Mouse (Mus musculus): Measurements from ENCODE around the gene Smad6. TPM values are rescaled to one million over a fixed set of nuclear protein-coding genes. Genes with fewer than 3 reads are reported as not detected.

Gene Smad6
- total RNA-seq, 1 experiment = 8.7 TPM

GRCm38 (mm10) chr9:63982937-63983632 lies 38.8 kb downstream of the Smad6 start:
- Histone ChIP-seq H3K9ac (ENCODE audit: insufficient read depth, low read depth, low read length, poor library complexity, severe bottlenecking) (no peak overlapping the region), H3K4me3 (ENCODE audit: insufficient read depth in 1 of 2, low read depth in 1 of 2, low read length in 2 of 2, poor library complexity in 1 of 2, severe bottlenecking in 1 of 2) (no peak overlapping the region), H3K27ac (ENCODE audit: insufficient read depth, low read depth, low read length, poor library complexity, severe bottlenecking) (no peak overlapping the region), H3K4me1 (ENCODE audit: control insufficient read depth in 2 of 2, insufficient read depth in 2 of 2, low read length in 2 of 2, poor library complexity in 1 of 2) (peaks cover 12 to 21% of the 10 kb centered on the region in 2 experiments; a peak in 3 of 4 replicates), H3K36me3 (ENCODE audit: control insufficient read depth, insufficient read depth, low read length, poor library complexity, severe bottlenecking) (no peaks in the 10 kb centered on the region), H3K9me3 (ENCODE audit: control insufficient read depth, insufficient read depth, low read depth, low read length) (no peaks in the 10 kb centered on the region)
- DNase-seq (ENCODE audit: low read depth, low spot score) = peak; percentile 51
- peak; percentile 39; the same call in 1 of the 2 replicates for TF ChIP-seq ZC3H11A (IDR thresholded peaks at IDR 0.05; ENCODE audit: borderline replicate concordance, low read depth, low read length)
- no peak for TF ChIP-seq MAFK (IDR thresholded peaks at IDR 0.05; ENCODE audit: insufficient read depth, low read depth, low read length)
- in situ Hi-C loops (cut with MboI; ENCODE audit: low sequenced_read_pairs in 2 of 2, unreplicated experiment in 2 of 2) = no loop called here

- Histone ChIP-seq H3K9ac (ENCODE audit: insufficient read depth, low read depth, low read length, poor library complexity, severe bottlenecking) (no peak overlapping the region), H3K4me3 (ENCODE audit: insufficient read depth in 1 of 2, low read depth in 1 of 2, low read length in 2 of 2, poor library complexity in 1 of 2, severe bottlenecking in 1 of 2) (no peak overlapping the region), H3K4me1 (ENCODE audit: control insufficient read depth in 2 of 2, insufficient read depth in 2 of 2, low read length in 2 of 2, poor library complexity in 1 of 2) (peaks cover 14 to 29% of the 10 kb centered on the region in 2 experiments; a peak in 3 of 4 replicates), H3K27ac (ENCODE audit: insufficient read depth, low read depth, low read length, poor library complexity, severe bottlenecking) (no peak overlapping the region), H3K9me3 (ENCODE audit: control insufficient read depth, insufficient read depth, low read depth, low read length) (no peaks in the 10 kb centered on the region), H3K36me3 (ENCODE audit: control insufficient read depth, insufficient read depth, low read length, poor library complexity, severe bottlenecking) (no peaks in the 10 kb centered on the region)
- no peak for DNase-seq (ENCODE audit: low read depth, low spot score)
- in situ Hi-C loops (cut with MboI; ENCODE audit: low sequenced_read_pairs in 2 of 2, unreplicated experiment in 2 of 2) = no loop called here
- TF ChIP-seq CHD2 (IDR thresholded peaks at IDR 0.05; ENCODE audit: low read depth, low read length) (no peak), HCFC1 (IDR thresholded peaks at IDR 0.05; ENCODE audit: borderline replicate concordance, insufficient read depth, low read length) (no peak), ZC3H11A (IDR thresholded peaks at IDR 0.05; ENCODE audit: borderline replicate concordance, low read depth, low read length) (no peak), ZNF384 (IDR thresholded peaks at IDR 0.05; ENCODE audit: low read depth, low read length) (no peak), MAFK (IDR thresholded peaks at IDR 0.05; ENCODE audit: insufficient read depth, low read depth, low read length) (no peak)
Observed at GRCm38 (mm10) chr9:63981912-63982311, 39.9 kb downstream of the Smad6 start.

- DNase-seq (ENCODE audit: low read depth, low spot score) = no peak
- Histone ChIP-seq H3K9ac (ENCODE audit: insufficient read depth, low read depth, low read length, poor library complexity, severe bottlenecking) (no peak overlapping the region), H3K27ac (ENCODE audit: insufficient read depth, low read depth, low read length, poor library complexity, severe bottlenecking) (no peak overlapping the region), H3K9me3 (ENCODE audit: control insufficient read depth, insufficient read depth, low read depth, low read length) (no peaks in the 10 kb centered on the region), H3K4me1 (ENCODE audit: control insufficient read depth in 2 of 2, insufficient read depth in 2 of 2, low read length in 2 of 2, poor library complexity in 1 of 2) (peaks cover 14 to 29% of the 10 kb centered on the region in 2 experiments; a peak in 3 of 4 replicates), H3K36me3 (ENCODE audit: control insufficient read depth, insufficient read depth, low read length, poor library complexity, severe bottlenecking) (no peaks in the 10 kb centered on the region), H3K4me3 (ENCODE audit: insufficient read depth in 1 of 2, low read depth in 1 of 2, low read length in 2 of 2, poor library complexity in 1 of 2, severe bottlenecking in 1 of 2) (no peak overlapping the region)
- in situ Hi-C loops (cut with MboI; ENCODE audit: low sequenced_read_pairs in 2 of 2, unreplicated experiment in 2 of 2) = no loop called here
- TF ChIP-seq ZC3H11A (IDR thresholded peaks at IDR 0.05; ENCODE audit: borderline replicate concordance, low read depth, low read length) = no peak
- no peak for TF ChIP-seq CHD2 (IDR thresholded peaks at IDR 0.05; ENCODE audit: low read depth, low read length)
- no peak for TF ChIP-seq MAFK (IDR thresholded peaks at IDR 0.05; ENCODE audit: insufficient read depth, low read depth, low read length)
- no peak for TF ChIP-seq ZNF384 (IDR thresholded peaks at IDR 0.05; ENCODE audit: low read depth, low read length)
- no peak for TF ChIP-seq HCFC1 (IDR thresholded peaks at IDR 0.05; ENCODE audit: borderline replicate concordance, insufficient read depth, low read length)
Observed at GRCm38 (mm10) chr9:63981371-63981770, 40.5 kb downstream of the Smad6 start.

- DNase-seq (ENCODE audit: low read depth, low spot score) = no peak
- TF ChIP-seq ZC3H11A (IDR thresholded peaks at IDR 0.05; ENCODE audit: borderline replicate concordance, low read depth, low read length) = no peak
- TF ChIP-seq MAFK (IDR thresholded peaks at IDR 0.05; ENCODE audit: insufficient read depth, low read depth, low read length) = no peak
- no peak for TF ChIP-seq HCFC1 (IDR thresholded peaks at IDR 0.05; ENCODE audit: borderline replicate concordance, insufficient read depth, low read length)
- Histone ChIP-seq H3K27ac (ENCODE audit: insufficient read depth, low read depth, low read length, poor library complexity, severe bottlenecking) (no peak overlapping the region), H3K9ac (ENCODE audit: insufficient read depth, low read depth, low read length, poor library complexity, severe bottlenecking) (no peak overlapping the region), H3K4me1 (ENCODE audit: control insufficient read depth in 2 of 2, insufficient read depth in 2 of 2, low read length in 2 of 2, poor library complexity in 1 of 2) (peaks cover 14 to 36% of the 10 kb centered on the region in 2 experiments; a peak in 3 of 4 replicates), H3K9me3 (ENCODE audit: control insufficient read depth, insufficient read depth, low read depth, low read length) (no peaks in the 10 kb centered on the region), H3K36me3 (ENCODE audit: control insufficient read depth, insufficient read depth, low read length, poor library complexity, severe bottlenecking) (no peaks in the 10 kb centered on the region), H3K4me3 (ENCODE audit: insufficient read depth in 1 of 2, low read depth in 1 of 2, low read length in 2 of 2, poor library complexity in 1 of 2, severe bottlenecking in 1 of 2) (no peak overlapping the region)
- in situ Hi-C loops (cut with MboI; ENCODE audit: low sequenced_read_pairs in 2 of 2, unreplicated experiment in 2 of 2) = no loop called here
Observed at GRCm38 (mm10) chr9:63980179-63981086, 41.4 kb downstream of the Smad6 start.

Measured in ES-E14 (cell line).